Mouse (Mus musculus) lung, embryonic 14.5 days (tissue): ENCODE results near the gene Ndrg4. TPM values are rescaled to one million over a fixed set of nuclear protein-coding genes. Genes with fewer than 3 reads are reported as not detected.
"Not testable (repeated sequence)": the region's sequence is repeated elsewhere in the genome, so short reads cannot be mapped to it uniquely, and the experiment has no call there.

Experiments
- ATAC-seq: fragments of 200-750 bp; cut with Nextera tagmentation; 2 replicates; pipeline ENCODE4 v1.8.0; 2017; ENCODE audit warnings: mild to moderate bottlenecking, moderate TSS enrichment, moderate library complexity; ENCODE audit not compliant: insufficient read depth
- DNase-seq: peaks from one replicate; pipeline ENCODE4 v3.0.0-alpha.2; 2015
- H3K27ac ChIP-seq: fragments of 300-500 bp; sonication (generic); 2 replicates; pipeline ENCODE4 v1.5.1; 2014; ENCODE audit warnings: low read depth, mild to moderate bottlenecking, moderate library complexity
- H3K27me3 ChIP-seq: fragments of 300-500 bp; sonication (generic); 2 replicates; pipeline ENCODE4 v1.6.1; 2014; ENCODE audit warnings: low read length, control low read depth; ENCODE audit not compliant: insufficient read depth
- H3K36me3 ChIP-seq: fragments of 300-500 bp; sonication (generic); 2 replicates; pipeline ENCODE4 v1.6.1; 2014; ENCODE audit warnings: control low read depth; ENCODE audit not compliant: insufficient read depth
- H3K4me1 ChIP-seq: fragments of 300-500 bp; sonication (generic); 2 replicates; pipeline ENCODE4 v1.6.1; 2014; ENCODE audit warnings: antibody characterized with exemption, control low read depth; ENCODE audit not compliant: insufficient read depth
- H3K4me2 ChIP-seq: fragments of 300-500 bp; sonication (generic); 2 replicates; pipeline ENCODE4 v1.6.1; 2014; ENCODE audit warnings: mild to moderate bottlenecking
- H3K4me3 ChIP-seq: fragments of 300-500 bp; sonication (generic); 2 replicates; pipeline ENCODE4 v1.5.1; 2014; ENCODE audit warnings: low read depth, low read length
- H3K9ac ChIP-seq: fragments of 300-500 bp; sonication (generic); 2 replicates; pipeline ENCODE4 v1.6.1; 2014
- H3K9me3 ChIP-seq: fragments of 300-500 bp; sonication (generic); 2 replicates; pipeline ENCODE4 v1.6.1; 2016; ENCODE audit warnings: low read depth, low read length, control low read depth
- CTCF ChIP-seq: IDR thresholded peaks from 2 replicates; pipeline ENCODE4 v1.5.1; 2016; ENCODE audit warnings: antibody characterized with exemption, low read depth
- WGBS: fragments of 180-500 bp; shearing (Covaris S2); extraction: QIAGEN DNeasy Blood & Tissue Kit; methylation state at CpG from one replicate; pipeline ENCODE4 v1.1.7; 2014; 5-methylcytosine and 5-hydroxymethylcytosine counted together
- polyA plus RNA-seq: library from polyadenylated mRNA; unstranded; fragments of >200 nt; fragmentation: Nextera tagmentation; extraction: Ambion mirVana; gene quantifications from 2 replicates; pipeline ENCODE4 v1.2.1, GENCODE M21; 2014

Gene Ndrg4
- polyA plus RNA-seq, 1 experiment from 2014 or later: 11.4 TPM

DNA sequence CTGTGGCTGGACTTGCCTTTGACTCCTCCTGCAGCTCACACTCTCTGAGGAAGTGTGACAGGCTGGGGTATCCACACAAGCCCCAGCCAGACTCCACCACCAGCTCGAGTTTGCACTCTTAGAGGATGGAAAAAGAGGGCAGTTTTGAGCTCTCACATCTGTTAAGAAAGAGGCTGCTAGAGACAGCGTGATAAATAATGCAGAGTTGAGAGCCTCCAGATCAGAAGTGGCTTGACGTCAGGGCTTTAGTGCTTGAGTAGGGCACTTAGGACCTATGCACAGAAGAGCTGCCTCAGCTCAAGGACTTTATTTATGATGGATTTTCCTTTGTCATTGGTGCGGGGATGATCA lies 13.2 kb upstream of the Ndrg4 start:
- H3K27ac ChIP-seq: no peak overlapping the region
- H3K9me3 ChIP-seq: no peaks in the 10 kb centered on the region
- no peak for TF ChIP-seq CTCF
- peak; percentile 6 for DNase-seq
- no peaks in the 10 kb centered on the region for H3K36me3 ChIP-seq
- ATAC-seq: 0 out of 2 replicates have a peak, but pooled peaks have one; percentile 38
- no peaks in the 10 kb centered on the region for H3K27me3 ChIP-seq
- no peak overlapping the region for H3K4me3 ChIP-seq
- H3K4me2 ChIP-seq: no peak overlapping the region
- WGBS: 34% methylated on average over 4 of the region's 4 CpGs
- H3K4me1 ChIP-seq: no peaks in the 10 kb centered on the region
- no peak overlapping the region for H3K9ac ChIP-seq

GRCm38 (mm10) chr8:95665813-95666452 lies 10.8 kb upstream of the Ndrg4 start:
- H3K36me3 ChIP-seq, H3K9me3 ChIP-seq, H3K27me3 ChIP-seq, H3K9ac ChIP-seq, H3K4me2 ChIP-seq, H3K4me3 ChIP-seq, H3K4me1 ChIP-seq, DNase-seq, ATAC-seq, H3K27ac ChIP-seq: not testable (repeated sequence)
- 83% methylated on average over 11 of the region's 11 CpGs for WGBS

GRCm38 (mm10) chr8:95668163-95668958 lies 8.4 kb upstream of the Ndrg4 start:
- 34% methylated on average over 8 of the region's 8 CpGs for WGBS
- Histone ChIP-seq H3K4me2 (no peak overlapping the region), H3K4me3 (no peak overlapping the region), H3K27ac (no peak overlapping the region), H3K4me1 (no peaks in the 10 kb centered on the region), H3K27me3 (no peaks in the 10 kb centered on the region), H3K9me3 (no peaks in the 10 kb centered on the region), H3K9ac (no peak overlapping the region), H3K36me3 (no peaks in the 10 kb centered on the region)
- ATAC-seq: no peak
- DNase-seq: no peak
- TF ChIP-seq CTCF: no peak

DNA sequence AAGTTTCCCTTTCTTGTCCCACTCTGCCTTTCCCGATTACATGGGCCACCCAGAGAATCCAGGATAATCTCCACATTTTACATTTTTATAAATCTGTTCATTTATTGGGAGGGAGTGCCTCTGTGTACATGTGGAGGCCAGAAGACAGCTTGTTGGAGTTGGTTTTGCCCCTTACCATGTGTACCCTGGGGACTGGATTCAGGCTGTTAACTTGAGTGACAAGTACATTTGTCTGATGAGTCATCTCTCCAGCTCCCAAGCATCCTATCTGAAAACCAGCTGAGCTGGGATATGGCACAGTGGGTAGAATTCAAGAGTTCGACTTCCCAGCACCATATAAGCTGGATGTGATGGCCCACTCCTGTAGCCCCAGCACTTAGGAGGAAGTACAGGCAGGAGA lies 6.8 kb upstream of the Ndrg4 start:
- Histone ChIP-seq H3K27ac (no peak overlapping the region), H3K27me3 (peaks cover 5% of the 10 kb centered on the region; the same call in 1 of the 2 replicates), H3K36me3 (no peaks in the 10 kb centered on the region), H3K4me3 (no peak overlapping the region), H3K9me3 (no peaks in the 10 kb centered on the region), H3K4me2 (no peak overlapping the region), H3K9ac (no peak overlapping the region), H3K4me1 (no peaks in the 10 kb centered on the region)
- no peak for TF ChIP-seq CTCF
- no peak for ATAC-seq
- DNase-seq: no peak
- 78% methylated on average over 2 of the region's 2 CpGs for WGBS

- Histone ChIP-seq H3K4me3 (no peak overlapping the region), H3K9me3 (no peaks in the 10 kb centered on the region), H3K27ac (no peak overlapping the region), H3K4me1 (no peaks in the 10 kb centered on the region), H3K9ac (no peak overlapping the region), H3K27me3 (peaks cover 22% of the 10 kb centered on the region), H3K36me3 (no peaks in the 10 kb centered on the region), H3K4me2 (no peak overlapping the region)
- DNase-seq (no peak), ATAC-seq (no peak)
- TF ChIP-seq CTCF: no peak
- WGBS: 76% methylated on average over 6 of the region's 6 CpGs
Measured at GRCm38 (mm10) chr8:95671861-95672260, 4.9 kb upstream of the Ndrg4 start.

GRCm38 (mm10) chr8:95672811-95673210 lies 4.0 kb upstream of the Ndrg4 start:
- no peaks in the 10 kb centered on the region for H3K9me3 ChIP-seq
- H3K27me3 ChIP-seq: peaks cover 32% of the 10 kb centered on the region
- ATAC-seq (no peak), DNase-seq (no peak)
- WGBS: 65% methylated on average over 5 of the region's 5 CpGs
- H3K27ac ChIP-seq: no peak overlapping the region
- no peak overlapping the region for H3K4me3 ChIP-seq
- no peak overlapping the region for H3K4me2 ChIP-seq
- no peak for TF ChIP-seq CTCF
- no peaks in the 10 kb centered on the region for H3K4me1 ChIP-seq
- H3K9ac ChIP-seq: no peak overlapping the region
- H3K36me3 ChIP-seq: no peaks in the 10 kb centered on the region

GRCm38 (mm10) chr8:95677591-95678023 lies 827 bp downstream of the Ndrg4 start:
- no peak for TF ChIP-seq CTCF
- Histone ChIP-seq H3K4me3 (peak overlapping the region; percentile 53), H3K4me1 (no peaks in the 10 kb centered on the region), H3K27me3 (peaks cover 54% of the 10 kb centered on the region), H3K36me3 (no peaks in the 10 kb centered on the region), H3K4me2 (peak overlapping the region; percentile 94), H3K9ac (peak overlapping the region; percentile 44), H3K27ac (no peak overlapping the region), H3K9me3 (no peaks in the 10 kb centered on the region)
- DNase-seq (peak; percentile 10), ATAC-seq (peak; percentile 43; the same call in 1 of the 2 replicates)
- under 1% methylated on average over 46 of the region's 48 CpGs for WGBS
